Mouse (Mus musculus) embryo, embryonic 11 days (tissue): ENCODE data around the gene Gab2.

Source experiments
- DNase-seq: peaks from one replicate; pipeline ENCODE4 v3.0.0-alpha.2; 2015

The Gab2 gene

DNA sequence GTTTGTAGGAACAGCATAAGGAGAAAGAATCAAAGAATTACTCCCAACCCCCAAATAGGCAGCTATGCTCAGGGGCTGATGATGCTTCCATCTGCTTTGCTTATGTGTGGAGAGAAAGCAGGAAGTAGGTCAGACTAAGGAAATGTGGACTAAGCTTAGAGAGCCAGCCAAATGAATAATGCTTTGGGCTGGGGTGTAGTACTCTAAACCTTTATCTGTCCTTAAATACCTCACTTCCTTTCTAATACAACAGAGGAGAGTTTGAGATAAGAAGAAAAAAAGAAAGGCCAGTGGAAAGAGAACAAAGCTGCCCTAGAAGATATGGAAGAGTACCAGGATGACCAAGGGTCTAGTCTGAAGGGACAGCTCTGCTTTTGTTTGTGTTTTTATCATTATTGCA lies 189.0 kb downstream of the Gab2 start:
- no peak for DNase-seq

DNA sequence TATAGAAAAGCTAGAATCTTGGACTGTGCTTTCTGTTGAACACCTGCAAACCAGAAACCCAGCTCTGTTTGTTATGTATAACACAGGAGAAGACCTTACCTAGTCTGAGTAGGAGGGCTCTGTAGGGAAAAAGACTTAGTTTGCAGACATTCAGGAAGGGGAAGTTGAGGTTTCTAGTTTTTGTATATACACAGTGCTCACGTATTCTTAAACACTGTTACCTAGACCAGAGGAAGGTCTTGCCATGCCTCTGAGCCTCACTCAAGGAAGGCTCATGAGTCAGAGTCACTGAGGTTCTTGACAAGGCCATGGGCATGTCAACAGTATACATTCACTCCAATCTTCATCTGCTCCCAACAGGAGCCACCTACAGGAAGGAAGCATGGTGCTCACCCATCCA lies 189.7 kb downstream of the Gab2 start:
- DNase-seq = no peak

DNA sequence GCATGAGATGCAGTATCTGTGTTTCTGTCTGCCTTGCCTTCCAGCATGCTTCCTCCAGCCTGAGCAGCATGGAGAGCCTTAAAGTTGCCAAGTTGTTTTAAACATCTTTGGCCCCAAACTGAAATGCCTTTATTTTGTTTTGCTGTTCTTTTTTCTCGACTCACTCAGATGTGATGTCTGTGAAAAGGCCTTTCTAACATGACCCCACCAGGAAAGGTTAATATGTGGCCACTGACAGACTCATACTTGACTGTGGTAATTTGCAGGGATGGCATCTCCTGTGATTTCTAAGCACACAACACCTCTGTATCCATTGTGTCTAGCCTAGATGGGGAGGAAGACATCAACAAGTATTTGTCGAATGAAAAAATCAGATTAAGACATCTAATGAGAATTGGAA lies 215.6 kb downstream of the Gab2 start:
- DNase-seq = no peak

DNA sequence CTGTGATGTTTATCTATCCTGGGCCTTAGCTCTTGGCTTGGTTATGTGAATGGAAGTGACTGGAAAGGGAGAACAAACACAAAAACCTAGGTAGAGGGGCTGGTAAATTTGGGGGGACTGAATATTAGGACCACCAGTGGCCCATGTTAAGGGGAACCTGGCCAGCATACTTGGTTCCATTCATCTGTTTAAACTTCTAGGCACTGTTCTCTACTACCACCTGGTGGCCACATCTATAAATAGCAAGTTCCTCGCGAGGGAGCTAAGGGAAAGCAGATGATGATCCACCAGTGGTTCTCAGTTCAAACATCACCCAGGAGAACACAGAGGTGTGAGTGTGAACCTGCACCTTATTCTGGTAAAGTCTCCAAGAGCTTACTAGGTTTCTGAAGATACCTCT lies 216.1 kb downstream of the Gab2 start:
- peak; percentile 70 for DNase-seq

DNA sequence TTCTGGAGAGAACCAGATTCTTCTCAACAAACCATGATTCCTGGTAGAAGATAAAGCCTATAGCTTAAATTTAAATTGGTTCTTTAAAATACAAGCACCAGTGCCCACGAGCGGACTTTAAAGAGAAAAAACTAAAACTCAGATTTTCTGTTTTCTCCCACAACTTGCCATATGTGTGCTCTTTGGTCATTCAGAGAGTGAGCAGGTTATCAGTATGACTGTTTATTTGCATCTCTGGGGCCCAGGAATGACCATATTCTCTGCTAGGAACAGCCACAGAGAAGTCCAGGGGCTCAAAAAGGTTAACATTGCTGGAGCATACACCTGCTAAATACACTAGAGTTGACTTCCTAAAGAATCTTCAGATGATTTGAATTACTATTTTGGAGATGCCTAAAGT lies 216.9 kb downstream of the Gab2 start:
- no peak for DNase-seq

DNA sequence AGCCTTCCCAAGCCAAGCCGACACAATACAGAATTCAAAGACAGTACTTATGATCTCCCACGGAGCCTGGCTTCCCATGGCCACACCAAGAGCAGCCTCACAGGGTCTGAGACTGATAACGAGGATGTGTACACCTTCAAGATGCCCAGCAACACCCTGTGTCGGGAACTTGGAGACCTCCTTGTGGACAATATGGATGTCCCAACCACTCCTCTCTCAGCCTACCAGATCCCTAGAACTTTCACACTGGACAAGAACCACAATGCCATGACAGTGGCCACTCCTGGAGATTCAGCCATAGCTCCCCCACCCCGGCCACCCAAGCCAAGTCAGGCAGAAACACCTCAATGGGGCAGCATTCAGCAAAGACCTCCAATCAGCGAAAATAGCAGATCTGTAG lies 217.6 kb downstream of the Gab2 start:
- no peak for DNase-seq

DNA sequence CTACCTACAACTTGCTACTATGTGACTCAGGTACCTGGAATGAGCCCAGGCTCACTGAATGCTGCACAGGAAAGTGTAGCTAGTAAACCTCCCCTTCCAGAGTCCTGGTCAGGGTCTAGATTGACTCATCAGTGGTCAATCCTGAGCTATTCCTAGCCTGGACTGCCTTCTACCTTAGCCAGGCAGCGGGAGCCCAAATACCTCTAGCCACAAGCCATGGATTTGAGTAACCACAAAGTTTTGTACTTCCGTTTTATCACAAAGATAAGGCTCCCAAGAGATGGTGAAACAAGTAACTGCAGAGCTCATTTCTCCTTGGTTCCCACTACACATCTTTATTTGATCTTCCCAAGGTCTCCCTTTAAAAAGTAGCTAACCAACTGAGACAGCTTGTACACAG lies 219.5 kb downstream of the Gab2 start:
- no peak for DNase-seq

DNA sequence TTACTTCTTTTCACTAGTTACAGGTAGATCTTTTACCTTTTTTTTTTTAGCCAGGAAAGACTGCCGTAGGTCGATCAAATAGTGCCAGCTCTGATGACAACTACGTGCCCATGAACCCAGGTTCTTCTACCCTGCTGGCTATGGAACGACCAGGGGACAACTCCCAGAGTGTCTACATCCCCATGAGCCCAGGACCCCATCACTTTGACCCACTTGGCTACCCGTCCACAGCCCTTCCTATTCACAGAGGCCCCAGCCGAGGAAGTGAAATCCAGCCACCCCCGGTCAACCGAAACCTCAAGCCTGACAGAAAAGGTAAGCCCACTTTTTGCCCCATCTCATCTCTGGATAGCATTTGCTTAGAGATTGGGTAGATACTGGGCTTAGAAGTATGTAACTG lies 219.9 kb downstream of the Gab2 start:
- DNase-seq = no peak

DNA sequence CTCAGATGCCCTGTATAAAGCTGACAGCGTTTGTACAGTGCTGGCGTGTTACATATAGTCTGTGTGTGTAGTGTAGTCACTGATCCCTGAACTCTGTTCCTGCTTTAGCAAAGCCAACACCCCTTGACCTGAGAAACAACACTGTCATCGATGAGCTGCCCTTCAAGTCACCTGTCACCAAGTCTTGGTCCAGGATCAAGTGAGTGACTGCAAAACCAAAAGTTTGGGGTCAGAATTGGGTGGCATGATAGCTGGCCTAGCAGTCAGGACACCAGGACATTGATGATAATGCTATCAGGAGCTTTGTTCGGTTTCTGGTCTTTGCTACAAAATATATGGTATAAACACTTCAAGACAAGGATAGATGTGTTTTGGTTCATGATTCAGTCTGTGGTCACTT lies 220.9 kb downstream of the Gab2 start:
- DNase-seq = no peak

DNA sequence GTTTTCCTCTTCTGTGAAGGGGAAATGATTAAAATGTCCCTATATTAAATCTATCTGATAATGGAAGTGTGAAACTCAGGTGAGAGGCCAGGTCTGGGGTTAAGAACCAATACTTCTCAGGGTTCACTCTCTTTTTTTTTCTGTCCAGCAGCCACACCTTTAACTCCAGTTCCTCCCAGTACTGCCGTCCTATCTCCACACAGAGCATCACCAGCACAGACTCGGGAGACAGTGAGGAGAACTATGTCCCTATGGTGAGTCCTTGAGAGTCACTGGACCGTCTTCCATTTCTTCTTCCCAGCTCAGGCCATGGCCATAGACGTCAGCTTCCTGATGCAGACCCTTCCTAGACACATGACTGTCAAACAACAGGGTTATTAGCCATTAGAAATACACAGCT lies 221.5 kb downstream of the Gab2 start:
- no peak for DNase-seq

DNA sequence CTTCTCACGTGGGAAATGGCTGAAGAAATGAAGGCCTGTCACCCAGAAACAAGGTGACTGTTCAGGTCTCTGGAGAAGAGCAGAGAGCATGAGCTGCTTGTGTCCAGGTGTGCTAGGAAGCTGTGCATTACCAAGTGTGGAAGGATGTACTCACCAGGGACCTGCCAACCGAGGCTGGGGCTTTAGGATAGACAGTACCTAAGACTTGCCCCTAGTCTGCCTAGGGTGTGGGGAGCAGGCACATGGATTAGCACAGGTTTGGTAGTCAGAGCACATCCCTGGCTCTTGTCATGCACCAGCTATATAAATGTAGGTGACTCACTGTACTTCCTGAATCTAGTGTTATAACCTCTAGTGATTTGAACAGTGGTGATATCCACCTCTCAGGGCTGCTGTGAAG lies 222.2 kb downstream of the Gab2 start:
- DNase-seq = no peak

DNA sequence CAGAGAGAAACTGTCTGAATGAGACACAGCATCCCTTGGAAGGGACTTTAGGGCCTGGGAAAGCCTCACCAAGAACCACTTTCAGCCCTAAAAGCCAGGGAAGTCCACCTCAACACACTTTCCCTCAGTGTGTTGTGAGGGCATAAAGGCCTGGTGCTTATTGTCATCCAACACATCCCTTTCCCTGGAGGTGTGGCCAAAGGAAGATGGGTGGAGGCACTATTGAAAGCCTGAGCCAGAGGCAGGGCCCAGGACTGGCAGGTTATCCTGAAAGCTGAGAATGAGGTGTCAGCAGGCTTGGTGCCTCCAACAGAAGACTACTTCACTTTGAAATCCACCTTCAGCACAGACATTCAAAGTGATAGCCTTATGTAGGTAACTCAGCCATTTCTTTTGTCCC lies 223.1 kb downstream of the Gab2 start:
- no peak for DNase-seq

DNA sequence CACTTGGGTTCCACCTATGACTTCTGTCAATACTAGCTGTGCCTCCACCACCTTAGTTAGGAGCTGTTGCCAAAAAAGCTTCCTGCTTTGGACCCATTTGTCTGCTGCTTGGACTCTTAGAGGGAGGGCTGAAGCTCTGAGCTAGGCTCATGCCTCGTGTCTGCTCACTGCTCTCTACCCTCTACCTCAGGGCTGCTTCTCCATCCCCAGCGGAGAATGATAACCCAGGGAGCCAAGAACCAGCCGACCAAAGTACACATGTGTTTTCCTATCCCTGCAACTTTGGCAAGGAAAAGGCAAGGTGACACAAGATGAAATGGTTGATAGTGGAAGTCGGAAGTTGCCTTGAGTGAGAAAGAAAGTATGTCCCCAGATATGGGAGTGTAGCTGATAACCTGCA lies 223.8 kb downstream of the Gab2 start:
- no peak for DNase-seq

DNA sequence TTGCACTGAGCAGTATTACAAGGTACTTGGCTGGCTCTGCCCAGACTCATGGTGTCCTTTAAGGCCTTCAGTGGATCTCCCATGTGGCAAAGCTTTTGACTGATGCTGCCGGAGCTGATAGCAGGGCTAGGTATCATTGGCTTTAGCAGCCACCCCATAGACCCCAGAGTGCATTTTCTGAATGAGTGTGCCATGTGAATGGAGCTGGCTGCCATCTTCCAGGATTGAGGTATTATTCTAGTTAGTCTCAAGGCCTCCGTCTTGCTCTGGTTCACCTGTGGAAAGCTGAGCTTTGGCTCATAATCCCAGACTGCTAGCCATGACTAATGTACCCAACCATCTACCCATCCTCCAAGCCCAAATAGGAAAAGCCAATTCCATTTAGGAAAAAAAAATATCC lies 225.4 kb downstream of the Gab2 start:
- no peak for DNase-seq

DNA sequence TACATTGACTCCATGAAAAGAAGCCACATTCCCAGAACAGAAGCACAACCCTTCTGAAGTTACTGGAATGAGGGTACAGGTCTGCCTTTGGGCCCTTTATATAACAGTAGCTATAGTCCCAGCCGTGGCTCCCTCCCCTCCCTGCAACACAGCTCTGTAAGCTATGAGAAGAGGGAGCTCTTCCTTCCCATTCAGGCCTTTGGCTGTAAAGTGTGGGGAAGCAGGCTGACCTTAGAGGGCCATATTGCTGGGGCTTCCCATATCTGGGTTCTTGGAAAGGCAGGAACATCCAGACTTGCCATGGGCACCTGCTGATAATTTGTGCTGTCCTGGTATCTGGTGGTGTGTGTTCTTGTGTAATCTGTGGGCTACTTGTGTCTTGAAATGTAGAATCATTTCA lies 226.2 kb downstream of the Gab2 start:
- no peak for DNase-seq

DNA sequence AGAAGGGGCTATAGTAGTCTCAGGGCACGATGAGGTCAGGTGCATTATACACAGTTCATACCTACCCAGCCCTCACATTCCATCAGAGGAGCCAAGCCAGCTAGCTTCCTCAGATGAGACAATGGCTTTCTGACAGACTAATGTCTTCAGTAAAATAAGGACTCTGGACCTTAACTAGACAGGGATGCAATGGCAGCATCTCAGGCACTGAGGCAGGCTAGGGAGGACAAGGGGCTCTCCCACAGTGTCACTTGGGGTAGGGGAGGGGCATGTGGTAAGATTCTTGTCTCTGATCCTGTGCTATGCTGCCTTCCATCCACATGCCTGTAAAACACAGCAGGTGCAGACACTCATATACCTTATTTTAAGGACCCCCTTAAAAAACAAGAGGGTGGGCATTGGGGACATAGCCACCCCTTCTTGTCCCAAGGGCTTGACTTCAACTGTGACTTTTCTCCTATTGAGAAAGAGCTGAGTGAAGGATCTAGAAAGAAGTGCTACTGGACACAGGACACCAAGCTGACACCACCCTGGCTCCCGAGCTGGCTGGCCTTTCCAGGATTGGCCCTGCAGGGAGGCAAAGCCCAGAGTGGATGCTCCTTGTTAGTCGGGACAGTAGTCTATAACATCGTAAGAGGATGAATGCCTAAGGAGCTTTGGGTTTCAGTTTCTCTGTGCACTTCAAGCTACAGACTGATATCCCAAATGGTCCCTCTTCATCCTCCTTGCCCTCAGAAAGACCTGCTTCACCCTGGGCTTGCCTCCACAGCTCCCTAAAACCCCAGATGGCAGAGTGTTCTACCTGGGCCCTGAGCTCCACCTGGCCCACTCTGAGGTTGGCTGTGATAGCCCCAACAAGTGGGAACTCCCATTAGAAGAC lies 228.3 kb downstream of the Gab2 start:
- DNase-seq = no peak

DNA sequence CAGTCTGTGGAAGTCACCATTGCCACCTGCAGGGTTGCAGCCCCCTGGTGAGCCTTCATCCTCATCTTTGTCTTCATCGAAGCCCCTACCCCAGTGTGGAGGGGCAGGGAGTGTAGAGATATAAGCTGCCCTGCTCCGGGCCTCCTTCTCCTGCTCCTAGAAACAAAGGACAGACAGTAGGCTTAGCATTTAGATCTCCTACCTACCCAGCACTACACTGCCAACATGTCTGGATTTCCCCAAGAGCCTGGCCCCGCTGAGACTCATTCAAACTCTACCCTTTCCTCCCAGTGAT lies 228.9 kb downstream of the Gab2 start:
- no peak for DNase-seq

DNA sequence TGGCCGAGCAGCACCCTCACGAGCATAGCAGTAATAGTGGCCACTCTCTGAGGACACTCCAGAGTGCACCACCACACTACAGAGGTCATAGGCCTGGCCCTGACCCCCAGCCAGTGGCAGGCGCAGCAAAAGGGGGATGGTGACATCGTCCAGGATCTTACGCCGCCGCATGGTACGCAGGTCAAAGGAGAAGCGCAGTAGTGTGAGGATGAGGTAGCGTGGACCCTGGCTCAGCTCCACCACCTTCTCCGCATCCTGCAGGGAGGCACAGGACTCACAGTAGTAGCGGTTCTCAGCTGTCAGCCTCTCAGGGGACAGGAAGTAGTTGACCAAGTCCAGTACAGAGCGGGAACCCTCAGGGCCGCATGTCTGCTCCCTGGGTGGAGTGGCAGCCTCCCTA lies 230.2 kb downstream of the Gab2 start:
- DNase-seq = no peak

DNA sequence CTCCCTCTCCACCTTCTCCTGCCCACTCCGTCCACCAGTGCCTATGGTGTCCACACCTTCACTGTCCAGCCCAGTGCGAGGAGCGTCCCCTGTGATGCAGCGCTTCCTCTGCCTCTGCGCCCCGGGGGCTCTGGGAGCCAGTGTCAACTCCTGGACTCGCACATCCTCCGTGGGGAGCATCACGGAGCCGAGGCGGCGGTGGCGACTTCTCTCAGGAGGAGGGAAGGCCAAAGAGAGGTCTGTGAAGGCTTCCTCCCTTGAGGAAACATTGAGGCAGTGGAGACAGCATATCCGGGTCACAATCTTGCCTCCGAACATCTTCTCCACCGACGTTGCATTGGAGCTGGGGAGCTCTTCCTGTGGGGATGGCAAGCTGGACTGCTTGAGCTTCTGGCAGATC lies 230.8 kb downstream of the Gab2 start:
- no peak for DNase-seq

DNA sequence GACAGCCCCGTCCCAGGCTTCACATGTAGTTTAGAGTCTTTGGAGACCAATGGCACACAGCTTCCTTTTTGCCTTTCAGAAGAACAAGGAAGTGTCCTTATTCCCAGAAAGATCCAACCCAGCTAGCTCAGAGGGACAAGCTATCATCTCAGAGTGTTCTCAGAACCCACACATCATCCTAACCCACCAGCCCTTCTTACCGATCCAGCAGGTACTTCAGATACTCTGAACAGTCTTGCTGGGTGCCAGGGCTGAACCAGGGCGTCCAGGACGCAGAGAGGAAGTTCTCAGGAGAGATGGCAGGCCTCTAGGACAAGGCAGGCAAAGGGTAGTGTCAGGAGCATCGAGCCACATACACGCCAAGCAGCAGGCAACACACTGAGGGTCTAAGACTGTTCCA lies 231.5 kb downstream of the Gab2 start:
- no peak for DNase-seq

DNA sequence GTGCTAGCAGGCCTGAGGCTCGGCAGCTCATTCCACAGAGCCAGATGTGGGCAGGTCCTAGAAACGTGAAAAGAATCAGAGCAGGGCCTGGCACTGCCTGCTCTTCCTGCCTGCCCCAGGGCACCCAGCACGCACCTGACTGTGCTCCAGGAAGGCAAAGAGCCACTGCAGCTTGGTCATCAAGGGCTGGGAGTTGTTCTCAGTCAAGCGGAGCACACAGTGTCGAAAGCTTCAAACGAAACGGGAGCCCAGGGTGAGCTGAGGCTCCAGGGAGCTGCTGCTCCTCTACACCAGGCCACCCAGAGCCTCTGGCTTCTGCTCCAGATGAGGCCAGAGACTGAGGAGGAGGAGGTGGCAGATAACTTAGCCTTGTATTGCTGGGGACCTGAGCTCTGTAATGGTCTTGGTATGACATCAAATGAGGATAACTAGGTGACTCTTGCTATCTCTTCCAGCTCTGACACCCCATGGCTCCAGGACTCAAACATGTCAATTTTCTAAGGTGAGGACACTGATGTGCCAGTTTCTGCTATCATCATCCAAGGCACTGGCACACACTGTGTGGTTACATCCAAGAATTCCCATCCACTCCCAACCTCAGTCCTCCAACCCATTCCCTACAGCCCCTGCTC lies 232.1 kb downstream of the Gab2 start:
- DNase-seq = no peak

DNA sequence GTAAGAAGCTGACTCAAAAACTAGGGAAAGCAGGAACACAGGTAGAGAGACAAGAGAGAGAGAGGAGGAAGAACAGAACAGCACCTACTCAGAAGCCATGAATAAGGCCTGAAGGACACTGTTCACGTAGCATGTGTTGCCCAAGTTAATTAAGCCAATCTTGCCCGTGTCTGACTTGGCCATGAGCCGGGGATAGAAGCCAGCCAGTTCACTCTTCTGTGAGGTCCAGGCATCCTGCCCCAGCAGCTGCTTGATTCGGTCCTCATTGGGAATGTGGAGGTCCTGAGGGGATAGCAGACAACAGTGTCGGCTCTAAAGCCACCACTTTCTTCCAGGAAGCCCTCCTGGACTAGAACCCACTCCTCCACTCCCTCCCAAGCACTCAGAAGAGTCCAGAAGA lies 233.3 kb downstream of the Gab2 start:
- DNase-seq = no peak

DNA sequence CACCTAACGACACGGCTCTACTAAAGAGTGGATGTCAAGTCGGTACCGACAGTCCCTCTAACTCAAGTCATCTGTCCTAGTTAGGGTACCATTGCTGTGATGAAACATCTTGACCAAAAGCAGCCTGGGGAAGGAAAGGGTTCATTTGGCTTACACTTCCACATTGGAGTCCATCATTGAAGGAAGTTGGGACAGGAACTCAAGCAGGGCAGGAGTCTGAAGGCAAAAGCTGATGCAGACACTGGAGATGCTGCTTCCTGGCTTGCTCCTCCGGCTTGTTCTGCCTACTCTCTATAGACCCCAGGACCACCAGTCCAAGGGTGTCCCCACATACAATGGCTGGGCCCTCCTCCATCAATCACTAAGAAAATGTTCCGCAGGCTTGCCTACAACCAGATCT lies 234.3 kb downstream of the Gab2 start:
- DNase-seq = no peak

DNA sequence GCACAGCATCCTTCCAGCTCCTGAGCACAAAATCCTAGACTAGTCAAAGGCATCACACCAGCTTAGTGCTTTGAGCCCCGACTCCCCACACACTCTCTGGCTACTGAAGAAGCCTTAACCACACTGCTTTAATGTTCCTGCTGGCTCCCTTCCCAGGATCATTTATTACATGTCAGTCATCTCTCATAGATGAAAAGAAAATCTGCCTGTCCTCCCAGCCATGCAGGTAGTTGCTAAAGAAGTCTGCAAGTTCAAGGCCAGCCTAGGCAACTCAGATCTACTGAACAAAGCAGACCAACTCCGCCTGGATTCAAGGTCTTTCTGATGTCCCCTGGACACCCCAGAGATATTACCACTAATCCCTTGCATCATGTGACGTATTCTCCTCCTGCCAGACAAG lies 236.3 kb downstream of the Gab2 start:
- DNase-seq = no peak

DNA sequence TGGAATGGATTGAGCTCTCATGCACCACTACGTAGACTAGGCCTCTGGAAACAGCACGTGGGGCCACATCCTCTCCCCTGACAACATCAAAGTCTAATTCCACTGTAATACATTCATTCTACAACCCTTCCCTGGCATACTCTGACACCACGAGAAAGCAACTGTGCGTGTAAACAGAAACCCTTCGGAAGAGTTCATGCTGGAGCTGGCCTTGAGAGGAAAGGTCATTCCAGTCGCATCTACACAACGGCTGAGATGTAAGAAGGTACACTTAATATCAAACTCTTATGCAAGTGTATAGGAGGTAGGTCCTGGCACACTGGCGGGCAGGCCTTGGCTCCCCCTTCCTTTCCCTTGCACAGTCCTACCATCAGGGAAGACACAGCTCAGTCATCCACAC lies 243.0 kb downstream of the Gab2 start:
- DNase-seq = no peak
